Mouse (Mus musculus): ENCODE measurements at regions not wholly inside any gene's neighbourhood (a gene's known extent, or its start where the extent isn't known, plus 50 kb on each side); places are given as distances from the start of the nearest gene placed in this dataset.

GRCm38 (mm10) chr5:75499695-75500094 lies 75.0 kb upstream of the Kit start:
- TF ChIP-seq POLR2A (IDR thresholded peaks at IDR 0.05; ENCODE audit: low read depth, low read length) (no peak), CTCF (conservative IDR thresholded peaks at IDR 0.05; ENCODE audit: insufficient read depth, insufficient read length, low read depth, low read length) (no peak)

Data from kidney, adult 2 months (tissue).